Mouse (Mus musculus) common myeloid progenitor, adult 5-6 weeks (primary cell): Measurements from ENCODE around the gene Rfk. TPM values are rescaled to one million over a fixed set of nuclear protein-coding genes. Genes with fewer than 3 reads are reported as not detected.
A peak's percentile ranks its signal among the peaks of the same experiment; 100 is the strongest.

ENCODE experiments used
- ATAC-seq: replicated peaks from 2 replicates; pipeline ENCODE4 v1.8.0; 2016; ENCODE audit warnings: low read depth, mild to moderate bottlenecking, moderate TSS enrichment, inconsistent platforms; ENCODE audit not compliant: poor library complexity, severe bottlenecking
- total RNA-seq: library from RNA; stranded (forward); fragments of 200-1000, 187-1606 nt; gene quantifications from 2 replicates; pipeline ENCODE4 v1.2.3, GENCODE M21; 2017

Gene Rfk
- total RNA-seq = 29.3 and 30.9 TPM in 2 replicates

- peak; percentile 97 for ATAC-seq
These were observed at the start of gene Rfk for GRCm38 (mm10) chr19:17393841-17394591. Rfk (plus strand) TSS chr19:17394043.

- peak; percentile 95 for ATAC-seq
These were observed 49.0 kb upstream of the Rfk start for GRCm38 (mm10) chr19:17344881-17345280.

GRCm38 (mm10) chr19:17346716-17347474 is 46.9 kb upstream of the Rfk start:
- no peak for ATAC-seq

DNA sequence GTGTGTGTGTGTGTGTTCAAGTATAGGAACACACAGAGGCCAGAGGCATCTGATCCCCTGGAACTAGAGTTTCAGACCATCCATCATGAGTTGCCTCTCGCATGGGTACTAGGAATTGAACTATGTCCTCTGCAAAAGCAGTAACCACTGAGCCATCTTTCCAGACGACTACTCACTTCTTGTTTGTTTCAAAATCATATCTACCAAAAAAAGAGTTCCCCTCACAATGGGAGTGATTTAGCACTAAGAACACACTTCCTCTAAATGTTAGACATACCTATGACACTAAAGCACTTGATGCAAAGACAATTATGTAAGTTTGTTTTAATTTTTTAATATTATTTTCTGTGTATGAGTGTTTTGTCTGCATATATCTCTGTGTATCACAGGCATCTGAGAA is 46.0 kb upstream of the Rfk start:
- no peak for ATAC-seq

- ATAC-seq = no peak
These were observed 40.1 kb upstream of the Rfk start for GRCm38 (mm10) chr19:17353727-17354126.

DNA sequence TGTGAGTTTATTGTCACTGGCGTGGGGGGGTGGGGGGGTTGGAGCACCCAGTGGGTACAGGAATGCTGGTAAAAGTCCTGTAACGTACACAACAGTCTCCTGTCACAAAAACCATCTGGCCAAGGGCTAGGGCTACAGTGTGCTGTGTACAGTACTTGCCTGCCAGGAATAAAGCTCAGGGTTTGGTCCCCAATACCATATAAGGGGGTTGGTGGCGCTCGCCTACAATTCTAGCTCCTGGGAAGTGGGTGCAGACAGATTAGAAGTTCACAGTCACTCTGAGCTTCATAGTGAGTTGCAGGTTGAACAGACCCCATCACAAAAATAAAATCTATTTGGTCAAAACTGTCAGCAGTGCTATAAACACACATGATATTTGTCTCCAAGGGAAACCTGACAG is 39.5 kb upstream of the Rfk start:
- no peak for ATAC-seq

- ATAC-seq = no peak
These were observed 39.0 kb upstream of the Rfk start for GRCm38 (mm10) chr19:17354797-17355196.

GRCm38 (mm10) chr19:17355361-17355760 is 38.5 kb upstream of the Rfk start:
- ATAC-seq = no peak

GRCm38 (mm10) chr19:17355950-17356867 is 37.6 kb upstream of the Rfk start:
- ATAC-seq = peak; percentile 55

GRCm38 (mm10) chr19:17356932-17357331 is 36.9 kb upstream of the Rfk start:
- ATAC-seq = no peak

GRCm38 (mm10) chr19:17357391-17357790 is 36.5 kb upstream of the Rfk start:
- ATAC-seq = no peak

DNA sequence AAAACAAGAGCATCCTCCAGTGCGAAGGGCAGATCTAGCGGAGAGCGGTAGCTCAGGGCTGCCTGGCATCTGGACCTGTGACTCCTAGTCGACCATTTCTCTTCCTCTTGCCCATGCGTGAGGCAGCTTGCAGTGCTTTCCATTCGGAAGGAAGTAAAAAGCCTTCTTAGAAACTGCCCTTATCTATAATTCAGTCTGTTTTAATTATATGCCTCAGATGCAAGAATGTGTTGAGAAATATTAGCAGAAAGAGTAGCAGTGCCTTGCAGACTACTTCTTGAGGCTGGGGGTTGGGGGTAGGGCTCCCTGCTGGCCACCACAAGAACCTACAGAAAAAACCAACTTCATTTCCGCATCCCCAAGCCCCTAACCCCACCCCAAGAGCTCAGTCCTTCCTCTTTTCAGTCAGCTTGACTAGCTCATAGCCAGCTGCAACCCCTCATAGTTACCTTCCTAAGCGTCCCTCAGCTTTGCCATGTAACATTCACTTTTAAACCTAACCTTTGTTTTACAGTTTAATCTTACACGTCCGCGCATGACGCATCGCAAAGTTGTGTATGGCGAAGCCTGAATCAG is 34.4 kb upstream of the Rfk start:
- peak; percentile 73 for ATAC-seq

- ATAC-seq = peak; percentile 52
These were observed 32.7 kb upstream of the Rfk start for GRCm38 (mm10) chr19:17361181-17361580.

DNA sequence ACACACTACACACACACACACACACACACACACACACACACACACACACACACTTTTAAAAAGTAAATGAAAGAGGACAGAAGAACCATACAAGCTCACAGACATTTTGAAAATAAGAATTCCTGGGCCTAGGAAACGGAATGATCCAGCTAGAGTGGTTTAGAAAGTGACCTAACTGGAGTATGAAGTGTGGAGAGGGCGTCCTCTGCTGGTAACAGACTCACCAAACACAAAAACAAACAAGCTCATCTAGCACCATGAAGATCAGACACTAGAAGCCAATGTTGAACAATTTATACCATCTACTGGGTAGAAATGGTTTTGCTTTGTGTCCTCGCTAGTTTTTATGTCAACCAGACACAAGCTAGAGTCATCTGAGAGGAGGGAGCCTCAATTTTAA is 29.1 kb upstream of the Rfk start:
- ATAC-seq = peak; percentile 59

DNA sequence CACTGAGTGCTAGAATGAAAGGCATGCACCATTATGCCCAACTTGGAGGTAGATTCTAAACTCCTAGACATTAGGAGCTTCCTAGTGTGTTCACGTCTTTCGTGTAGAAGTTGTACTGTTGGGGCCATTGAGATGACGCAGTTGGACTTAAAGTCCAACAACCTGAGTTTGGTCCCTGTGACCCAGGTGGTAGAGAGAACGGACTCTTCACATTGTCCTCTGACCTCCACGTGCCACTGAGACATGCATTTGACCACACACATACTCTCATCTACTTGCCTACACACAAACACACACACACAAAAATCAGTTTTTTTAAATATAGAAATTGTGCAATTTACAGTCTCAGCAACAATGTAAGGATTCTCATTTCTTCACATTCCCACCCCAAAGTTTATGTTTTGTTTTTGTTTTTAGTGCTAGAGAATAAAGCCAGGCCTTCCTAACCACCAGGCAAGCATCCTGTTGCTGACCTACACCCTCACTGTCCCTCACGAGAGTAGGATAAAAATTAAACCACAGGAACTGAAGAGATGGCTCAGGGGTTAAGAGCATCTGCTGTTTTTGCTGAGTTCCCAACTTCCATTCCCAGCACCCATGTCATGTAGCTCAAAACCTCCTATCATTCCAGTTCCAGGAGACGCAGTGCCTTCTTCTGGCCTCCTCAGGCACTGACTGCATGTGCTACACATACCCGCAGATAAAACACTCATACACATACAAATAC is 27.3 kb upstream of the Rfk start:
- no peak for ATAC-seq

GRCm38 (mm10) chr19:17368557-17368956 is 25.3 kb upstream of the Rfk start:
- ATAC-seq = peak; percentile 54; the same call in 1 of the 2 replicates

- no peak for ATAC-seq
These were observed 24.3 kb upstream of the Rfk start for GRCm38 (mm10) chr19:17369581-17369980.

DNA sequence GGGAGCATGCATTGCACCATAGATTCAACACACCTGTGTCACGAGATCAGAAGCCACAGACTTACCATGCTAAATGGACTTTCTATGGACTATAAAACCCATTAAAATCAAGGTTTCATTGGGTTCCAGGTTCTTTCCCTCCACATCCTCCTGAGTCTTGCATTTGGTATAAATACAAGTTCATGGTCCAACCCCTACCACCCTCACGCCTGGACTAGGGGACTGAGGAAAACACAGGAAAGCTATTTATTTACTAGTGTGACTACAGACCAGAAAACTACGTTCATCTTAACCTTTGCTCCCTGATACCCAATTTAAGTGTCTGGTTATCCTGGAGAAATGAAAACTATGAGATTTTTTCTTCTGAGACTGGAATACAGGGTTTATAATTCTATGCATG is 21.1 kb upstream of the Rfk start, which contains the start of gene Gcnt1:
Gcnt1 (minus strand) TSS at position 144 of the 400 bp plus-strand sequence.
- no peak for ATAC-seq

DNA sequence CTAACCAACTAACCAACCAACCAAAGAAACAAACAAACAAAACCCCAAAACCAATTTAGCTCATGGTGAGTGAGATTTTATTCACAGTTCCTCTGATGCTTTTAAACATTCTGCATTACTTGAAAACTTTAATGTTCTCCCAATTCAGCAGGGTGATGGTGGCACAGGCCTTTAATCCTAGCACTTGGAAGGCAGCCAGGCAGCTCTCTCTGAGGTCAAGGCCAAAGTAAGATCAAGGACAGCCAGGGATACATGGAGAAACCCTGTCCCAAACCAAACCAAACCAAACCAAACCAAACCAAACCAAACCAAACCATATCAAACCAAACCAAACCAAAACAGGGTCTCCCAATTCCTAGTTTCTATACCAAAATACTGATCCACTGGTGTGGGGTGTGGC is 15.0 kb upstream of the Rfk start:
- no peak for ATAC-seq
